Mouse (Mus musculus) v-Abl transformed pro-B cells (cell line): Measurements from ENCODE around the gene Rubcn.

Experiments
- in situ Hi-C, 2 experiments: fragments of 400-800 bp; cut with MboI; formaldehyde crosslinking; loops; one replicate each; pipeline ENCODE4 v1.15.1; 2025; ENCODE audit not compliant: unreplicated experiment in 2 of 2

Rubcn gene

DNA sequence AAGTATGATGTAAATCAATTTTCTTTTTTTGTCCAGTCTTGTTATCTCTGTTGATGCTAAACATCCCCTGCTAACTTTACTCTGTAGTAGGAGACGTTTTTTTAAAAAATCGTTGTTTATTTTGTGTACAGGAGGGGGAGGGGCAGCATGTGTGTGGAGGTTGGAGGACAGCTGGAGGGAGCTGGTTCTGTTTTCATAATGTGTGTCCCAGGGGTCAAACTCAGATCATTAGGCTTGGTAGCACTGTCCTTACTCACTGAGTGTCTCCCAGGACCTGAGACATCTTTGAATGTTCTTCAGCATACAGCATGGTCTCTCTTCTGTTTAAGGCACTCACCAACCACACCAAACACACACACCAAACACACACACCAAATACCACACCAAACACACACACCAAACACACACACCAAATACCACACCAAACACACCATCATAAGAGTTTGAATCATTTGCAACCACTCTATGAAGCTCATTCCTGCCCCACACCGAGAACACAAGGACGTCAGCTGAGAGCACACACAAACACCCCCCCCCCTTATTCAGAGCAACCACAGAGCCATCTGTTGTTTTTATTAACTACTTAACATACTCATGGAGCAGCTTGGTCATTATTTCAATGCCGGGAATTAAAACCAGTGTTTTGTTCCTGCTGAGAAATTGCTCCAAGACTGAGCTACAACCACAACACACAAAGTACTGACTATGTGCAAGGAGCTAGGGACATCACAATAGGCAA, 94.1 kb downstream of the Rubcn start:
- in situ Hi-C loops = no loop called here

DNA sequence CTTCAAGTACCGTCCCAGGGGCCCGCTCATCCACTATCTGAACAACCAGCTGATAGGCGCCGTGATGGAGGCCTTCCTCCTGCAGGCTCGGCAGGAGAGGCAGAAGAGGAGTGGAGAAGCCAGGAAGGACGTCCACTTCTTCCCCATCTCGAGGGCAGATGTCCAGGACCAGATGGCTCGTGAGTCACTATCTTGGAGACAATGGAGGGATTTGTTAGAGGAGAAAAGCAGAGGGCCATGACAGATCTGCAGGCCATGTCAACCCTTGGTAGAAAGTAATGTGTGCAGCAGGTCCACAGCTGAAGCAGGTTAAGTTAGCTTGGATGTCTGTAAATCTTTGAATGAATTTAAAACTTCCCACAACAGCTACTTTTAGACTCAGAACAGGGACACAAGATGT, 98.6 kb downstream of the Rubcn start:
- in situ Hi-C loops = no loop called here

DNA sequence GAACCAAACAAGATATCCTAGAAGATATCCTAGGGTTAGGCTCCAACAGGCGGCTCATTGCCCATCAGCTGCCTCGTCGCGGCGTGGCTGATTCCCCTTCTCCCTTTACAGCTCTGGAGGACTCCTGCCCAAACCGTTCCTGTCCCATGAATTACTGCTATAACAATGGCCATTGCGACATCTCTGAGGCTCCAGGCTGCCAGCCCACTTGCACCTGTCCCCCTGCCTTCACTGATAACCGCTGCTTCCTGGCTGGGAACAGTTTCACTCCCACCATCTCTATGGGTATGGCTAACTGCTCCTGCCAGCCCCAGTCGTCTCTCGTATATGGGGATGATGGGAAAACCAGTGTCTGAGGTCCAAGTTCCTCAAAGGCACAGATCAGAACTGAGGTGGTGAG, 100.9 kb downstream of the Rubcn start:
- in situ Hi-C loops = no loop called here
